Mouse (Mus musculus): ENCODE data around the gene Fam71d. TPM values are rescaled to one million over a fixed set of nuclear protein-coding genes. Genes with fewer than 3 reads are reported as not detected.

The Fam71d gene
- total and polyA plus RNA-seq, 3 experiments: not detected

DNA sequence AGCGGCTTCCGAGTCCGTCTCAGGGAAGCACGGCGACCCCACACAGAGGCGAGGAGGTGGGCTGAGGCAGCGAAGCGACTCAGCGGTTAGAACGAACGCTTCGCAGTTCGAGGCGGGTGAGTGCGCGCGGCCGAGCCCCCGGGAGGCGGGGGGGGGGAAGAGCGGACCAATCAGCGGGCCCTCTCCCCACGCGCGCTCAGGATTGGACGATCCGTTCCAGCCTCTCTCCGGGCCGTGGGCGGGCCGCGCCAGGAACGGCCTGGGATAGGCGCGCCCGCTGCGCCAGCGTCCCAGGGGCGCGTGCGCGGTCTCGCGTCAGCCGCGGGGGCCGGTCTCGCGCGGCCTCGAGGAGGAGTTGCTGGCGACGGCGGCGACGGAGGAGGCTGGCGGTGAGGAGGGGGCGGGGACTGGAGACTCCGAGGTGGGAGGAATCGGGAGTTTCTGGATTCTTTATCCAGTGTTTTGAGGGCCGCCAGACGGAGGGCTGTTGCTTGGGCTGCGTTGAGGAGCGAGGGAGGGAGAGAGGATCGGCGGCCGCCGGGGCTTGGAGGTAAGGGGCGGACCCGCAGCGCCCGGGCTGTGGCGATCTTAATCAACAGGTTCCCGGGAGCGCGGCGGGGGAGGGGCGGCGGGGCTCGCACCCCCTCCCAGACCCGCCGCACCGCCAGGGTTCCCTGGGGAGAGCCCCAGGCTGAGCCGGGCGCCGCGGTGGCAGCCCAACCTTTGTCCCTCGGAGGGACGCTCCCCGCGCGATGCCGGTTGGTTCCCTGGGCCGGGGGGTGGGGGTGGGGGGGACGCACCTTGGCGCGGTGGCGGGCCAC is 57.4 kb downstream of the Fam71d start, which contains the start of gene Mpp5:
Mpp5 (plus strand) TSS at position 351 of the 821 bp plus-strand sequence.
- H3K27me3 ChIP-seq (ENCODE audit: control insufficient read depth in 1 of 2, insufficient read depth in 2 of 2, low read length in 2 of 2): no peaks in the 10 kb centered on the region
- peaks cover 26% of the 10 kb centered on the region for H3K79me2 ChIP-seq (ENCODE audit: control insufficient read depth, insufficient read depth, low read length, poor library complexity)
- TF ChIP-seq USF2 (IDR thresholded peaks at IDR 0.05; ENCODE audit: borderline replicate concordance in 1 of 2, insufficient read depth in 1 of 2, low read depth in 1 of 2, low read length in 2 of 2): no peak
- TF ChIP-seq MAX (IDR thresholded peaks at IDR 0.05; ENCODE audit: low read length): no peak; the same call in 1 of the 2 replicates
- TF ChIP-seq TAL1 (IDR thresholded peaks at IDR 0.05; ENCODE audit: low read length): no peak
- TF ChIP-seq CTCF (IDR thresholded peaks at IDR 0.05 in 2 of 3, conservative IDR thresholded peaks at IDR 0.05 in 1 of 3; ENCODE audit: control insufficient read depth in 1 of 3, insufficient read depth in 1 of 3, low read depth in 2 of 3, low read length in 3 of 3, poor library complexity in 1 of 3, severe bottlenecking in 1 of 3): no peak
- TF ChIP-seq E2F4 (IDR thresholded peaks at IDR 0.05; ENCODE audit: borderline replicate concordance, low read depth, low read length): no peak
- no peak for TF ChIP-seq ELF1 (IDR thresholded peaks at IDR 0.05; ENCODE audit: low read depth, low read length)
- TF ChIP-seq NELFE (IDR thresholded peaks at IDR 0.05; ENCODE audit: low read depth, low read length): peak; percentile 74
- TF ChIP-seq TCF12 (IDR thresholded peaks at IDR 0.05; ENCODE audit: low read depth, low read length): peak; percentile 33; the same call in 1 of the 2 replicates
- peak in 1 of 2 experiments; percentile 88; a peak in 2 of 4 replicates for TF ChIP-seq POLR2A (IDR thresholded peaks at IDR 0.05; ENCODE audit: control insufficient read depth in 1 of 2, insufficient read depth in 1 of 2, low read depth in 1 of 2, low read length in 2 of 2, poor library complexity in 1 of 2)
- TF ChIP-seq MEF2A (IDR thresholded peaks at IDR 0.05; ENCODE audit: extremely low read depth, insufficient replicate concordance, low read depth, low read length, poor library complexity, severe bottlenecking): no peak
- TF ChIP-seq GATA1 (IDR thresholded peaks at IDR 0.05; ENCODE audit: low read depth, low read length): no peak
- TF ChIP-seq TBP (IDR thresholded peaks at IDR 0.05; ENCODE audit: low read depth, low read length): peak; percentile 15; the same call in 1 of the 2 replicates
- peak; percentile 8; the same call in 1 of the 2 replicates for TF ChIP-seq CHD2 (IDR thresholded peaks at IDR 0.05; ENCODE audit: low read length)
- peak; percentile 65 for TF ChIP-seq HCFC1 (IDR thresholded peaks at IDR 0.05; ENCODE audit: low read depth, low read length)
- no peak for TF ChIP-seq MAFK (IDR thresholded peaks at IDR 0.05; ENCODE audit: borderline replicate concordance, low read depth, low read length)
- TF ChIP-seq SMC3 (IDR thresholded peaks at IDR 0.05; ENCODE audit: low read depth, low read length): no peak; the same call in 1 of the 2 replicates
- TF ChIP-seq UBTF (IDR thresholded peaks at IDR 0.05; ENCODE audit: borderline replicate concordance, insufficient read depth, low read depth, low read length): 0 out of 2 replicates have a peak, but pooled peaks have one; percentile 53
- TF ChIP-seq NRF1 (IDR thresholded peaks at IDR 0.05; ENCODE audit: insufficient read depth, low read depth, low read length, poor library complexity, severe bottlenecking): peak; percentile 83
- TF ChIP-seq MAZ (IDR thresholded peaks at IDR 0.05; ENCODE audit: low read depth, low read length): peak; percentile 83; the same call in 1 of the 2 replicates
- peak; percentile 64; the same call in 1 of the 2 replicates for TF ChIP-seq POLR2AphosphoS2 (IDR thresholded peaks at IDR 0.05; ENCODE audit: low read length)
- peak; percentile 85 for TF ChIP-seq ZMIZ1 (IDR thresholded peaks at IDR 0.05; ENCODE audit: low read depth, low read length)
- 0 out of 2 replicates have a peak, but pooled peaks have one; percentile 44 for TF ChIP-seq CHD1 (IDR thresholded peaks at IDR 0.05; ENCODE audit: low read depth, low read length)
- no peak for TF ChIP-seq ZNF384 (IDR thresholded peaks at IDR 0.05; ENCODE audit: low read depth, low read length)
- no peak for TF ChIP-seq USF1 (IDR thresholded peaks at IDR 0.05; ENCODE audit: low read depth, low read length)
- TF ChIP-seq EP300 (IDR thresholded peaks at IDR 0.05; ENCODE audit: low read depth in 1 of 2, low read length in 2 of 2): 0 out of 4 replicates have a peak, but pooled peaks of 1 of the 2 experiments have one; percentile 30
- no peak for TF ChIP-seq JUND (IDR thresholded peaks at IDR 0.05; ENCODE audit: low read depth, low read length)
- TF ChIP-seq MYB (IDR thresholded peaks at IDR 0.05; ENCODE audit: low read depth, low read length): no peak
- no peak for TF ChIP-seq ZC3H11A (IDR thresholded peaks at IDR 0.05; ENCODE audit: low read depth, low read length)
- peak; percentile 43; the same call in 1 of the 2 replicates for TF ChIP-seq SIN3A (IDR thresholded peaks at IDR 0.05; ENCODE audit: low read length)
- TF ChIP-seq BHLHE40 (IDR thresholded peaks at IDR 0.05; ENCODE audit: borderline replicate concordance, low read depth, low read length): no peak
- DNase-seq (ENCODE audit: low read depth, low spot score): peak; percentile 97
- H3K4me3 ChIP-seq (ENCODE audit: control insufficient read depth in 1 of 2, insufficient read depth in 1 of 2, low read depth in 2 of 2, low read length in 2 of 2): peak within 1 kb of the TSS; percentile 94 to 98
- H3K4me1 ChIP-seq (ENCODE audit: control insufficient read depth in 1 of 2, insufficient read depth in 2 of 2, low read length in 2 of 2): peaks cover 4 to 16% of the 10 kb centered on the region in 2 experiments
- H3K27ac ChIP-seq (ENCODE audit: control insufficient read depth, low read depth, low read length): peak within 1 kb of the TSS; percentile 79
- H3K9ac ChIP-seq (ENCODE audit: control insufficient read depth, low read depth, low read length, poor library complexity, severe bottlenecking): peak within 1 kb of the TSS; percentile 79
- H3K9me3 ChIP-seq (replicated peaks; ENCODE audit: insufficient read depth, low read length): no peaks in the 10 kb centered on the region
- peaks cover 0 to 28% of the 10 kb centered on the region in 2 experiments; a peak in 2 of 4 replicates for H3K36me3 ChIP-seq (ENCODE audit: control insufficient read depth in 1 of 2, insufficient read depth in 2 of 2, low read length in 2 of 2)

Measured in MEL (cell line).